Mouse (Mus musculus) erythroblast, embryonic 14.5 days (primary cell): ENCODE data around the gene Pnkp.

Source experiments
- GATA1 ChIP-seq: IDR thresholded peaks from 2 replicates; pipeline ENCODE4 v1.6.1; 2012; ENCODE audit warnings: low read length, inconsistent platforms, mixed read lengths
- TAL1 ChIP-seq: IDR thresholded peaks from 3 replicates; pipeline ENCODE4 v1.6.1; 2012; ENCODE audit warnings: low read length, inconsistent platforms, mixed read lengths

DNA sequence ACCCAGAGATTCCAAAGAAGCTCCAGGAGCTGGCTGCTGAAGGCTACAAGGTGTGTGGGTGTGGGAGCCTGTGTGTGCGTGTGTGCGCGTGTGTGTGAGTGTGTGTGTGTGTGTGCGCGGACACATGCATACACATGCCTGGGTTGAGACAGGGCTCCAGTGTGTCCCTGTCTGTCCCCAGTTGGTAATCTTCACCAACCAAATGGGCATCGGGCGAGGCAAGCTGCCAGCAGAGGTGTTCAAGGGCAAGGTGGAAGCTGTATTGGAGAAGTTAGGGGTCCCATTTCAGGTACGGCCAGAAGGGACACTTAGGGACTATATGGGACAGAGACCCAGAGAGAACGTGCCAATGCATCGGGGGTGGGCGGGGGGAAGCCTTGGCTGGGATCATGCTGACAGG is 3.0 kb downstream of the Pnkp start:
- TF ChIP-seq TAL1 (no peak), GATA1 (no peak)
